Mouse (Mus musculus) megakaryocyte-erythroid progenitor cell, adult 5-6 weeks (primary cell): ENCODE results near the gene Mstn. TPM values are rescaled to one million over a fixed set of nuclear protein-coding genes. Genes with fewer than 3 reads are reported as not detected.

Experiments
- ATAC-seq: replicated peaks from 2 replicates; pipeline ENCODE4 v1.8.0; 2016; ENCODE audit warnings: mild to moderate bottlenecking, inconsistent platforms; ENCODE audit not compliant: severe bottlenecking, poor library complexity, low FRiP score, low TSS enrichment
- total RNA-seq, 2 experiments: library from RNA; stranded (forward) in 1 of 2; stranded (reverse) in 1 of 2; fragments of 200-1000, 215-1000 nt in 1 of 2; fragments of >200 nt in 1 of 2; fragmentation: Nextera tagmentation in 1 of 2; gene quantifications; 2 replicates each; pipeline ENCODE4 v1.2.3; 2014 to 2017

The Mstn gene
- total RNA-seq, 2 experiments from 2014 or later, result not detected

DNA sequence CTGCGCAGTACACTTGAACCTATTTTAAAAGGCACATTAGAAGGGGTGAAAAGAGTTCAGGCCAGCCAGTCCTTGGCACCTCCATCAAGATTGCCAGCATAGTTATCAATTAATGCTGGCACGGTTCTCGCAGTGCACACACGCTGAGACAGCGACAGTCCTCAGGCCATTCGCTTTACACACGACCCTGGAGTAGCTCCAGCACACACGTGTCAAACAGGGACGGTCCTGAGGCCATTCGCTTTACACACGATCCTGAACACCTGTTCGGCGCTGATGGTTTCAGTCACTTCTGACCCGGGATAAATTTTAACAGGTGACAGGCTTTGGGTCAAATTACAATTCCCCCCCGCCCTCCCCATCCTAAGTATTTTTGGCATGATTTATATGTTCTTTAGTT is 23.8 kb downstream of the Mstn start:
- no peak for ATAC-seq

DNA sequence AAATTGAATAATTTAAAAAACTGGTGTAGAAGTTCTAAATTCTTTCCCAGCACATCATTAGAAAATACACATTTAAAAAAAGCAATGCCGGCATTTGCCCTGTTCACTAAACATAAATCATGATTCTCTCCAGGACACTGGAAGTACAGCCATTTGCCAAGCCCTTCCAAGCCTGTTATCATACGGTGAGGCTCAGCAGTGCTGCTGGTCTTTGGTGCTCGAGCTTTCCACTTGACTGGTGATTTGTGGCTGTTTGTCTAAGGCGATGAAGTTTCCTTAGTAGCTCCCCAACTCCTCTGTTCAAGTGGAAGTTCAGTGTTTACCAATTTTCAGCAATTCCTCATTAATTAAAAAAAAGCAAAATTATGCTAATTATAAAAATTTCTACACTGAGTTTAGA is 24.6 kb downstream of the Mstn start:
- no peak for ATAC-seq

DNA sequence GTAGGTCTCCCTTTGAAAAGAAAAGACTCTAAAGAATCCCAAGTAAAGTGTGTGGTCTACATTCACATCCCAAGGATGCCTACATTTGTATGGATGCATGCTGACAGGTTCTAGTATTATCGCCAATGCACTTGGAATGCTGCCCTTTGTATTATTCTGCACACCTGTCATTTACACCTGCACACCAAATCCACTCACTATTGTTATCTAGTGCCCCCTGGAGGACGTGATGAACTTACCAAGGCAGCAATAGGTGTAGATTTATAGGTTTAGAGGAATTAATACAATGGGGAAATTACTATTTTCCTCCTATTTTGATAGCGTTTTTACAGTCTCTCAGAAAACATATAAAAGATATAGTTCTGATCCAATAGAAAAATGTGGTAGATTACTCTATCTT is 31.7 kb downstream of the Mstn start:
- no peak for ATAC-seq

DNA sequence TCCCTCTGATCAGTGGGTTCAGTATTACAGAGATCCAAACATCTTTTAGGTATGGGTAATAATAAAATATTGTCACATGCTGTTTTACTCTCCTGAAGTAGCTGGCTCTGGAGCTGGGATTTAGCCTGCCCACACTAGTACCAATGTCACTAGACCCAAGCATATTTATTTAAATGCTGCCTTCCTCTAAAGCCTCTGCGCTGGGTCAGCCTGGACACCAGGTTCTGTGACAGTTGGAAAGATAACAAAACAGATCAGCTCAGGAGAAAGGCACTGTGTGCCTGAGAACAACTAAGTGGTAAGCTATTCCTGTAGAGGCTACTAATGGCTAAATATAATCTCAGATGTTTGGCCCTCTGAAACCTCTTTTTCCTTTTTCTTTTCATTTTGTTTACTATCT is 49.1 kb downstream of the Mstn start:
- ATAC-seq, result no peak

Other genes starting within 250 kb of the Mstn start
- gene Inpp1, start 244.0 kb upstream of the Mstn start, total RNA-seq (2014; fragmentation: Nextera tagmentation), result 2.0 and 2.8 TPM in 2 replicates
- 1.8 and 2.9 TPM in 2 replicates for gene Inpp1, start 244.0 kb upstream of the Mstn start, total RNA-seq (2017)
- gene Hibch, start 216.7 kb upstream of the Mstn start, total RNA-seq (2014; fragmentation: Nextera tagmentation), result 38.7 and 51.5 TPM in 2 replicates
- gene Hibch, start 216.7 kb upstream of the Mstn start, total RNA-seq (2017), result 71.4 and 81.7 TPM in 2 replicates
- gene 1700019D03Rik, start 41.5 kb upstream of the Mstn start, total RNA-seq (2014; fragmentation: Nextera tagmentation), result 0.20 TPM in 1 of 2 replicates, not detected in the other
- gene 1700019D03Rik, start 41.5 kb upstream of the Mstn start, total RNA-seq (2017), result 0.30 TPM in 1 of 2 replicates, not detected in the other
- not detected in 2 replicates for gene 1700019A02Rik, start 126.0 kb downstream of the Mstn start, total RNA-seq (2014; fragmentation: Nextera tagmentation)
- not detected in 2 replicates for gene 1700019A02Rik, start 126.0 kb downstream of the Mstn start, total RNA-seq (2017)
- 14.7 and 18.0 TPM in 2 replicates for gene Pms1, start 235.4 kb downstream of the Mstn start, total RNA-seq (2014; fragmentation: Nextera tagmentation)
- 20.5 and 25.9 TPM in 2 replicates for gene Pms1, start 235.4 kb downstream of the Mstn start, total RNA-seq (2017)
- 33.5 and 35.7 TPM in 2 replicates for gene Ormdl1, start 235.5 kb downstream of the Mstn start, total RNA-seq (2014; fragmentation: Nextera tagmentation)
- gene Ormdl1, start 235.5 kb downstream of the Mstn start, total RNA-seq (2017), result 27.8 and 41.3 TPM in 2 replicates
- gene Gm28778, start 235.5 kb downstream of the Mstn start, total RNA-seq (2014; fragmentation: Nextera tagmentation), result not detected in 2 replicates
- not detected in 2 replicates for gene Gm28778, start 235.5 kb downstream of the Mstn start, total RNA-seq (2017)